Mouse (Mus musculus) ES-E14 (cell line): Measurements from ENCODE around the gene Cdyl. TPM values are rescaled to one million over a fixed set of nuclear protein-coding genes. Genes with fewer than 3 reads are reported as not detected.

Experiments used
- DNase-seq: peaks from one replicate; pipeline ENCODE4 v3.0.0-alpha.2; 2013; ENCODE audit warnings: low read depth, low spot score
- H3K27ac ChIP-seq: 2 replicates; pipeline ENCODE4 v1.5.1; 2012; ENCODE audit warnings: low read depth, mild to moderate bottlenecking, low read length, moderate library complexity, mixed read lengths; ENCODE audit not compliant: poor library complexity, insufficient read depth, severe bottlenecking
- H3K36me3 ChIP-seq: 2 replicates; pipeline ENCODE4 v1.6.1; 2012; ENCODE audit warnings: mild to moderate bottlenecking, low read length, moderate library complexity, mixed read lengths; ENCODE audit not compliant: control insufficient read depth, poor library complexity, insufficient read depth, severe bottlenecking
- H3K4me1 ChIP-seq, 2 experiments: fragments of 150-350 bp in 1 of 2; sonication (generic) in 1 of 2; 2 replicates each; pipeline ENCODE4 v1.6.1; 2012; ENCODE audit warnings: low read length in 2 of 2, mild to moderate bottlenecking in 1 of 2, mixed read lengths in 1 of 2; ENCODE audit not compliant: control insufficient read depth in 2 of 2, insufficient read depth in 2 of 2, poor library complexity in 1 of 2
- H3K4me3 ChIP-seq, 2 experiments: fragments of 150-350 bp in 1 of 2; sonication (generic) in 1 of 2; 2 replicates each; pipeline ENCODE4 v1.5.1; 2012; ENCODE audit warnings: low read length in 2 of 2, low read depth in 1 of 2, mild to moderate bottlenecking in 1 of 2, mixed read lengths in 1 of 2; ENCODE audit not compliant: insufficient read depth in 1 of 2, poor library complexity in 1 of 2, severe bottlenecking in 1 of 2
- H3K9ac ChIP-seq: 2 replicates; pipeline ENCODE4 v1.6.1; 2012; ENCODE audit warnings: low read depth, mild to moderate bottlenecking, low read length, mixed read lengths; ENCODE audit not compliant: poor library complexity, insufficient read depth, severe bottlenecking
- H3K9me3 ChIP-seq: fragments of 150-350 bp; sonication (generic); 2 replicates; pipeline ENCODE4 v1.6.1; 2012; ENCODE audit warnings: low read depth, mild to moderate bottlenecking, low read length; ENCODE audit not compliant: control insufficient read depth, insufficient read depth
- CHD2 ChIP-seq: IDR thresholded peaks from 2 replicates; pipeline ENCODE4 v1.6.1; 2014; ENCODE audit warnings: mild to moderate bottlenecking, low read depth, low read length, inconsistent platforms
- HCFC1 ChIP-seq: IDR thresholded peaks from 2 replicates; pipeline ENCODE4 v1.6.1; 2012; ENCODE audit warnings: low read length, inconsistent platforms, borderline replicate concordance; ENCODE audit not compliant: insufficient read depth
- MAFK ChIP-seq: IDR thresholded peaks from 2 replicates; pipeline ENCODE4 v1.6.1; 2014; ENCODE audit warnings: mild to moderate bottlenecking, low read depth, low read length, inconsistent platforms; ENCODE audit not compliant: insufficient read depth
- ZC3H11A ChIP-seq: IDR thresholded peaks from 2 replicates; pipeline ENCODE4 v1.6.1; 2012; ENCODE audit warnings: low read depth, mild to moderate bottlenecking, inconsistent platforms, low read length, borderline replicate concordance
- ZNF384 ChIP-seq: IDR thresholded peaks from 2 replicates; pipeline ENCODE4 v1.6.1; 2012; ENCODE audit warnings: low read depth, low read length, inconsistent platforms
- in situ Hi-C, 2 experiments: fragments of 600-800 bp; cut with MboI; formaldehyde crosslinking; loops; one replicate each; pipeline ENCODE4 v1.15.1; 2025; ENCODE audit warnings: low sequenced_read_pairs in 2 of 2, inconsistent platforms in 1 of 2; ENCODE audit not compliant: unreplicated experiment in 2 of 2
- total RNA-seq: library from RNA; depleted of rRNA; stranded (reverse); fragments of 300-350 nt; gene quantifications from 2 replicates; pipeline ENCODE4 v1.2.3, GENCODE M21; 2012

The Cdyl gene
- total RNA-seq, 1 experiment: 20.3 TPM

GRCm38 (mm10) chr13:35756393-35757338 is 97.0 kb downstream of the Cdyl start:
- TF ChIP-seq ZNF384 (no peak), ZC3H11A (no peak), CHD2 (no peak), MAFK (no peak), HCFC1 (no peak)
- peaks cover 13 to 15% of the 10 kb centered on the region in 2 experiments for H3K4me1 ChIP-seq
- DNase-seq: no peak
- no peaks in the 10 kb centered on the region; the same call in 1 of the 2 replicates for H3K36me3 ChIP-seq
- in situ Hi-C loops: no loop called here
- H3K9ac ChIP-seq: no peak overlapping the region
- no peak overlapping the region for H3K4me3 ChIP-seq
- H3K9me3 ChIP-seq: no peaks in the 10 kb centered on the region
- no peak overlapping the region for H3K27ac ChIP-seq

- H3K9ac ChIP-seq: no peak overlapping the region
- no peak for DNase-seq
- H3K4me3 ChIP-seq: no peak overlapping the region
- no peak overlapping the region for H3K27ac ChIP-seq
- no peaks in the 10 kb centered on the region; the same call in 1 of the 2 replicates for H3K36me3 ChIP-seq
- H3K4me1 ChIP-seq: peaks cover 13 to 16% of the 10 kb centered on the region in 2 experiments
- H3K9me3 ChIP-seq: no peaks in the 10 kb centered on the region
- in situ Hi-C loops: no loop called here
- no peak for TF ChIP-seq MAFK
- TF ChIP-seq ZNF384: no peak
- no peak for TF ChIP-seq ZC3H11A
- no peak for TF ChIP-seq CHD2
- no peak for TF ChIP-seq HCFC1
Measured at GRCm38 (mm10) chr13:35760372-35760771, 100.7 kb downstream of the Cdyl start.

GRCm38 (mm10) chr13:35764559-35764958 is 104.9 kb downstream of the Cdyl start:
- in situ Hi-C loops: no loop called here

GRCm38 (mm10) chr13:35765817-35766216 is 106.2 kb downstream of the Cdyl start:
- no peaks in the 10 kb centered on the region for H3K9me3 ChIP-seq
- no peak overlapping the region for H3K4me3 ChIP-seq
- in situ Hi-C loops: no loop called here
- TF ChIP-seq MAFK (no peak), ZC3H11A (no peak), CHD2 (no peak), ZNF384 (no peak), HCFC1 (no peak)
- DNase-seq: no peak
- H3K27ac ChIP-seq: no peak overlapping the region
- peaks cover 8 to 17% of the 10 kb centered on the region in 2 experiments for H3K4me1 ChIP-seq
- H3K36me3 ChIP-seq: no peaks in the 10 kb centered on the region; the same call in 1 of the 2 replicates
- no peak overlapping the region for H3K9ac ChIP-seq

More at GRCm38 (mm10) chr13:35764559-35764958, 104.9 kb downstream of the Cdyl start:
- Histone ChIP-seq H3K4me3 (no peak overlapping the region), H3K27ac (no peak overlapping the region), H3K9ac (no peak overlapping the region), H3K9me3 (no peaks in the 10 kb centered on the region), H3K36me3 (no peaks in the 10 kb centered on the region), H3K4me1 (peaks cover 13 to 20% of the 10 kb centered on the region in 2 experiments)
- no peak for DNase-seq
- no peak for TF ChIP-seq ZC3H11A
